Mouse (Mus musculus) small intestine, adult 2 months (tissue): ENCODE measurements around the gene Arhgap24. TPM values are rescaled to one million over a fixed set of nuclear protein-coding genes. Genes with fewer than 3 reads are reported as not detected.

Source experiments
- H3K27ac ChIP-seq: fragments of 200-500 bp; 2 replicates; pipeline ENCODE4 v1.5.1; 2012; ENCODE audit warnings: low read depth, low read length, control low read depth, inconsistent platforms; ENCODE audit not compliant: insufficient read depth
- H3K27me3 ChIP-seq: fragments of 200-500 bp; 2 replicates; pipeline ENCODE4 v1.6.1; 2012; ENCODE audit warnings: mild to moderate bottlenecking, moderate library complexity, low read length, inconsistent platforms; ENCODE audit not compliant: control insufficient read depth, insufficient read depth
- H3K36me3 ChIP-seq: fragments of 200-500 bp; 2 replicates; pipeline ENCODE4 v1.6.1; 2012; ENCODE audit warnings: mild to moderate bottlenecking, low read length, control low read depth, inconsistent platforms; ENCODE audit not compliant: control insufficient read depth, insufficient read depth
- H3K4me1 ChIP-seq: fragments of 200-500 bp; 2 replicates; pipeline ENCODE4 v1.6.1; 2012; ENCODE audit warnings: low read length, inconsistent platforms, mixed read lengths; ENCODE audit not compliant: control insufficient read depth, insufficient read depth, insufficient read length
- H3K4me3 ChIP-seq: fragments of 200-500 bp; 2 replicates; pipeline ENCODE4 v1.5.1; 2012; ENCODE audit warnings: low read depth, mild to moderate bottlenecking, control low read depth, inconsistent platforms, low read length, moderate library complexity
- CTCF ChIP-seq: fragments of 200-500 bp; IDR thresholded peaks from 2 replicates; pipeline ENCODE4 v1.5.1; 2012; ENCODE audit warnings: low read depth, mild to moderate bottlenecking, control low read depth, inconsistent platforms, low read length, moderate library complexity, mixed read lengths; ENCODE audit not compliant: insufficient replicate concordance, insufficient read length; ENCODE audit errors: extremely low read depth
- POLR2A ChIP-seq: fragments of 200-500 bp; IDR thresholded peaks from 2 replicates; pipeline ENCODE4 v1.6.1; 2012; ENCODE audit warnings: low read depth, mild to moderate bottlenecking, control low read depth, inconsistent platforms, low read length, moderate library complexity
- WGBS: fragments of 180-500 bp; shearing (Covaris S2); methylation state at CpG from one replicate; pipeline ENCODE4 v1.1.7; 2018; 5-methylcytosine and 5-hydroxymethylcytosine counted together
- polyA plus RNA-seq: library from polyadenylated mRNA; depleted of rRNA; stranded (reverse); fragments of >200 nt; gene quantifications from 2 replicates; pipeline ENCODE4 v1.2.3, GENCODE M21; 2012

Gene Arhgap24
- polyA plus RNA-seq, 1 experiment: 1.8 TPM

DNA sequence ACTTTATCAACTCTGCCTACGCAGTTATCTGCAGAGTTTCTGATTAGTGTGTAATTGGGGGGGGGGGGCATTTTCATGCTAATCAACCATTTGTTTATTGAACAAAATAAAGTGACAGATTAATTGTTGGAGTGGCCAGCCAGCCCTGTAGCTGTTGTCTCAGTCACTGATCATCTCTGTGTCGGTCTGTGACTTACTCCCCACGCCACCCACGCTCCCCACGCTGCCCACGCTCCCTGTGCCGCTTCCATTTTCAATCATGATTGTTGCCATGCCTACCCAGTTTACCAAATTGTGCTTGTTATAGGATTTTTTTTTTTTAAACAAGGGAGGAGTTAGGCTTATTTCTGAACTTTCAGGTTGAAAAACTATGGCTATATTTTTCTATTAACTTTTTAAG is 34.3 kb downstream of the Arhgap24 start:
- WGBS: 65% methylated on average over 7 of the region's 7 CpGs
- TF ChIP-seq CTCF: no peak
- no peak for TF ChIP-seq POLR2A
- no peaks in the 10 kb centered on the region for H3K27me3 ChIP-seq
- no peak overlapping the region for H3K27ac ChIP-seq
- no peaks in the 10 kb centered on the region for H3K4me1 ChIP-seq
- no peaks in the 10 kb centered on the region for H3K36me3 ChIP-seq
- no peak overlapping the region for H3K4me3 ChIP-seq

GRCm38 (mm10) chr5:102520506-102520905 is 39.3 kb downstream of the Arhgap24 start:
- Histone ChIP-seq H3K27ac (no peak overlapping the region), H3K4me3 (no peak overlapping the region), H3K27me3 (no peaks in the 10 kb centered on the region), H3K36me3 (no peaks in the 10 kb centered on the region), H3K4me1 (no peaks in the 10 kb centered on the region)
- 64% methylated on average over 1 of the region's 1 CpGs for WGBS
- TF ChIP-seq POLR2A: no peak
- no peak for TF ChIP-seq CTCF

DNA sequence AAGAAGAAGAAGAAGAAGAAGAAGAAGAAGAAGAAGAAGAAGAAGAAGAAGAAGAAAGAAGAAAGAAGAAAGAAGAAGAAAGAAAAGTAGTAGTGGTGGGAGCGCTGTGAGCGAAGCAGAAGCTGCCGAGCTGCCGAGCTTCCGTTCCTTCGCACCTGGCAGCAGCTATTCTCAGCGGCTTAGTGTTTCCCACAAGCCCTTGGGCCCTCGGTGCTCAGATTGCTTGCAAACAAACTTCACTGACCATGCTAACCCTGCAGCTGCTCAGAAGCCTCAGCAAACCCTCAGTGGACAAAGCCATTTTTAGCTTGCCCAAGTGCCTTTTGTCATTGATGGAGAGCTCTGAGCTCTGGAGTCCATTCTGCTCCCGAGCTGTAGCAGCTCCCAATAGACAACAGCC is 54.1 kb downstream of the Arhgap24 start:
- H3K36me3 ChIP-seq: no peaks in the 10 kb centered on the region
- no peaks in the 10 kb centered on the region for H3K4me1 ChIP-seq
- H3K4me3 ChIP-seq: no peak overlapping the region
- no peaks in the 10 kb centered on the region for H3K27me3 ChIP-seq
- no peak overlapping the region for H3K27ac ChIP-seq
- 75% methylated on average over 9 of the region's 9 CpGs for WGBS
- TF ChIP-seq CTCF: no peak
- no peak for TF ChIP-seq POLR2A

DNA sequence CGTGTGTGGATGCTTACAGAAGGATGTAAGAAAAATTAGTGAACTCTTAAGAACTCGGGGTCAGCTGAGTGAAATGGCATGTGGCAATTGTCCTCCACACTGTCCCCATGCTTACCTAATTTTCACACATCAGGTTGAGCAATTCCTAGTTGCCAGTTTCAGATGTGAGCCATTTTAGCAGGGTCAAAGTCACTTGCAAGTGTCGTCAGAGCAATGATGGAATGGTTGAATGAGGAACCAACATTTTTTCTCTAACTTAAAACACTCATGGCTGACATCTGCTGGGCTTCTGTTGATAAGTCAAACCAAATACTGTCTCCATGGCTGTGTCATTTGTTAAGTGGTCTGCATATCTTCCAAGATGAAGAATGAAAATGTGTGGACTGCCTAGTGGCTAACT is 56.6 kb downstream of the Arhgap24 start:
- no peak for TF ChIP-seq POLR2A
- TF ChIP-seq CTCF: no peak
- 66% methylated on average over 3 of the region's 3 CpGs for WGBS
- no peak overlapping the region for H3K27ac ChIP-seq
- no peaks in the 10 kb centered on the region for H3K36me3 ChIP-seq
- no peaks in the 10 kb centered on the region for H3K4me1 ChIP-seq
- H3K27me3 ChIP-seq: no peaks in the 10 kb centered on the region
- no peak overlapping the region for H3K4me3 ChIP-seq

DNA sequence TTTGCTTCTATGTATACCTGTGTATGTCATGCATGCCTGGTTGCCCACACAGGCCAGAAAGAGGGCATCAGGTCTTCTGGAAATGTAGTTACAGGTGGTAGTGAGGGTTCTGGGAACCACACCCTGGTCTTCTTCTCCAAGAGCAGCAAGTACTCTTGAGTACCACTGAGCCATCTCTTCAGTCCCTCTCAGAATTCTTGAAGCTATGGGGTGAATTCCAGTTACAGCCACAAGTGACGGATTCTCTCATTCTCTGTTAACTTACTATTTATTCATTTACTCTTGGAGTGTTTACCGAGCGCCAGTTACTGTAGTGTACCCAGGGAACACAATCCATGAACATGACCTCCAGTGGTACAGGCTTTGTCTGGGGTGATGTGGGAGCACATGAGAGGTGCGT is 65.1 kb downstream of the Arhgap24 start:
- Histone ChIP-seq H3K27me3 (no peaks in the 10 kb centered on the region), H3K4me1 (no peaks in the 10 kb centered on the region), H3K27ac (no peak overlapping the region), H3K36me3 (no peaks in the 10 kb centered on the region), H3K4me3 (no peak overlapping the region)
- 93% methylated on average over 4 of the region's 4 CpGs for WGBS
- no peak for TF ChIP-seq CTCF
- no peak for TF ChIP-seq POLR2A

GRCm38 (mm10) chr5:102547786-102548185 is 66.6 kb downstream of the Arhgap24 start:
- H3K4me1 ChIP-seq: no peaks in the 10 kb centered on the region
- no peaks in the 10 kb centered on the region for H3K36me3 ChIP-seq
- no peak overlapping the region for H3K4me3 ChIP-seq
- H3K27me3 ChIP-seq: no peaks in the 10 kb centered on the region
- no peak overlapping the region for H3K27ac ChIP-seq
- no peak for TF ChIP-seq CTCF
- no peak for TF ChIP-seq POLR2A

GRCm38 (mm10) chr5:102548382-102548781 is 67.2 kb downstream of the Arhgap24 start:
- TF ChIP-seq CTCF (no peak), POLR2A (no peak)
- H3K4me1 ChIP-seq: no peaks in the 10 kb centered on the region
- H3K36me3 ChIP-seq: no peaks in the 10 kb centered on the region
- H3K4me3 ChIP-seq: no peak overlapping the region
- no peaks in the 10 kb centered on the region for H3K27me3 ChIP-seq
- H3K27ac ChIP-seq: no peak overlapping the region
- WGBS: 66% methylated on average over 2 of the region's 2 CpGs

GRCm38 (mm10) chr5:102550211-102550610 is 69.0 kb downstream of the Arhgap24 start:
- Histone ChIP-seq H3K4me3 (no peak overlapping the region), H3K27ac (no peak overlapping the region), H3K27me3 (no peaks in the 10 kb centered on the region), H3K4me1 (no peaks in the 10 kb centered on the region), H3K36me3 (no peaks in the 10 kb centered on the region)
- 47% methylated on average over 3 of the region's 3 CpGs for WGBS
- TF ChIP-seq CTCF (no peak), POLR2A (no peak)
